Mouse (Mus musculus) B cell, adult 62 days (primary cell): ENCODE measurements around the gene Prl3d2. TPM values are rescaled to one million over a fixed set of nuclear protein-coding genes. Genes with fewer than 3 reads are reported as not detected.

Source experiments
- total RNA-seq: library from RNA; stranded (reverse); gene quantifications from 4 replicates; pipeline ENCODE4 v1.2.4, GENCODE M21; 2023

Gene Prl3d2
- total RNA-seq = not detected in 4 replicates

DNA sequence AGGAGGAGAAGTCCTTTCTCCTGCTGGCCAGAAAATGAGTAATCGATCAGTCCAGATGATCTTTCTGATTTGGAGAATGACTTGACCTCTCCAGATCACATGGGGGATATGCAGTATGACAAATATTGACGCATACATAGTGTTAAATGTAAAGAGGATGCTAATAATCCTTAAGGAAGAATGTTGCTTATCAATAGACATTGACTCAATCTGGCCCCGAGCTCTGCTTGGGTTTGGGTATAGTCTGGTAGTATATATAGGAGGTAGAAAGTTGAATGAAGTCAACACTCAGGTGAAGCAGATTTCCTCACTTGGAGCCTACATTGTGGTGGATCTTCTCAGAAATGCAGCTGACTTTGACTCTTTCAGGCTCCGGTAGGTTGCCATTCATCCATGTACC, at the start of gene Prl3d2:
TSS of gene Prl3d2 (plus strand) at position 301 of the 400 bp plus-strand sequence.

DNA sequence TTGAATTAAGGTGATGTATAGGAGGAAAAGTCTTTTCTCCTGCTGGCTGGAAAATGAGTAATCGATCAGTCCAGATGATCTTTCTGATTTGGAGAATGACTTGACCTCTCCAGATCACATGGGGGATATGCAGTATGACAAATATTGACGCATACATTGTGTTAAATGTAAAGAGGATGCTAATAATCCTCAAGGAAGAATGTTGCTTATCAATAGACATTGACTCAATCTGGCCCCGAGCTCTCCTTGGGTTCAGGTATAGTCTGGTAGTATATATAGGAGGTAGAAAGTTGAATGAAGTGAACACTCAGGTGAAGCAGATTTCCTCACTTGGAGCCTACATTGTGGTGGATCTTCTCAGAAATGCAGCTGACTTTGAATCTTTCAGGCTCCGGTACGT, 27.6 kb upstream of the Prl3d2 start, which contains the start of gene Prl3d1:
TSS of gene Prl3d1 (plus strand) at position 301 of the 400 bp plus-strand sequence.

DNA sequence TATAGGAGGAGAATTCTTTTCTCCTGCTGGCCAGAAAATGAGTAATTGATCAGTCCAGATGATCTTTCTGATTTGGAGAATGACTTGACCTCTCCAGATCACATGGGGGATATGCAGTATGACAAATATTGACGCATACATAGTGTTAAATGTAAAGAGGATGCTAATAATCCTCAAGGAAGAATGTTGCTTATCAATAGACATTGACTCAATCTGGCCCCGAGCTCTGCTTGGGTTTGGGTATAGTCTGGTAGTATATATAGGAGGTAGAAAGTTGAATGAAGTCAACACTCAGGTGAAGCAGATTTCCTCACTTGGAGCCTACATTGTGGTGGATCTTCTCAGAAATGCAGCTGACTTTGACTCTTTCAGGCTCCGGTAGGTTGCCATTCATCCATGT, 35.0 kb downstream of the Prl3d2 start, which contains the start of gene Prl3d3:
TSS of gene Prl3d3 (plus strand) at position 301 of the 400 bp plus-strand sequence.

Other genes starting within 250 kb of the Prl3d2 start
- gene Prl, start 64.1 kb upstream of the Prl3d2 start, total RNA-seq = not detected in 4 replicates
- gene Prl3d1, start 27.5 kb upstream of the Prl3d2 start, total RNA-seq = not detected in 4 replicates
- gene Prl3d3, start 35.1 kb downstream of the Prl3d2 start, total RNA-seq = not detected in 4 replicates
- not detected in 4 replicates for gene Prl3c1, start 75.0 kb downstream of the Prl3d2 start, total RNA-seq
- not detected in 4 replicates for gene Prl3b1, start 120.1 kb downstream of the Prl3d2 start, total RNA-seq
- gene Prl3a1, start 137.7 kb downstream of the Prl3d2 start, total RNA-seq = not detected in 4 replicates
- not detected in 4 replicates for gene Prl6a1, start 190.9 kb downstream of the Prl3d2 start, total RNA-seq
- not detected in 4 replicates for gene Prl8a2, start 224.0 kb downstream of the Prl3d2 start, total RNA-seq